Mouse (Mus musculus) stomach, embryonic 15.5 days (tissue): ENCODE results near the gene Metrn. TPM values are rescaled to one million over a fixed set of nuclear protein-coding genes. Genes with fewer than 3 reads are reported as not detected.

Source experiments
- ATAC-seq: fragments of 200-750 bp; cut with Nextera tagmentation; 2 replicates; pipeline ENCODE4 v1.8.0; 2017; ENCODE audit warnings: low read depth, moderate number of reproducible peaks, moderate TSS enrichment; ENCODE audit not compliant: insufficient read depth, low FRiP score
- H3K27ac ChIP-seq: fragments of 300-500 bp; sonication (generic); 2 replicates; pipeline ENCODE4 v1.5.1; 2015; ENCODE audit warnings: mild to moderate bottlenecking, inconsistent platforms
- H3K27me3 ChIP-seq: fragments of 300-500 bp; sonication (generic); replicated peaks from 2 replicates; pipeline ENCODE4 v1.6.1; 2015; ENCODE audit warnings: inconsistent platforms
- H3K36me3 ChIP-seq: fragments of 300-500 bp; sonication (generic); 2 replicates; pipeline ENCODE4 v1.6.1; 2015; ENCODE audit warnings: inconsistent platforms
- H3K4me1 ChIP-seq: fragments of 300-500 bp; sonication (generic); 2 replicates; pipeline ENCODE4 v1.6.1; 2015; ENCODE audit warnings: inconsistent platforms
- H3K4me2 ChIP-seq: fragments of 300-500 bp; sonication (generic); 2 replicates; pipeline ENCODE4 v1.6.1; 2015; ENCODE audit warnings: mild to moderate bottlenecking, inconsistent platforms
- H3K4me3 ChIP-seq: fragments of 300-500 bp; sonication (generic); replicated peaks from 2 replicates; pipeline ENCODE4 v1.5.1; 2015; ENCODE audit warnings: inconsistent platforms
- H3K9ac ChIP-seq: fragments of 300-500 bp; sonication (generic); 2 replicates; pipeline ENCODE4 v1.6.1; 2015; ENCODE audit warnings: inconsistent platforms
- H3K9me3 ChIP-seq: fragments of 300-500 bp; sonication (generic); 2 replicates; pipeline ENCODE4 v1.6.1; 2016; ENCODE audit warnings: inconsistent platforms
- WGBS: fragments of 180-500 bp; shearing (Covaris S2); methylation state at CpG from one replicate; pipeline ENCODE4 v1.1.7; 2015; 5-methylcytosine and 5-hydroxymethylcytosine counted together
- polyA plus RNA-seq: library from polyadenylated mRNA; unstranded; fragments of >200 nt; fragmentation: Nextera tagmentation; extraction: Ambion mirVana; gene quantifications from 2 replicates; pipeline ENCODE4 v1.2.1, GENCODE M21; 2015

Gene Metrn
- polyA plus RNA-seq, 1 experiment from 2014 or later: 46.6 TPM

DNA sequence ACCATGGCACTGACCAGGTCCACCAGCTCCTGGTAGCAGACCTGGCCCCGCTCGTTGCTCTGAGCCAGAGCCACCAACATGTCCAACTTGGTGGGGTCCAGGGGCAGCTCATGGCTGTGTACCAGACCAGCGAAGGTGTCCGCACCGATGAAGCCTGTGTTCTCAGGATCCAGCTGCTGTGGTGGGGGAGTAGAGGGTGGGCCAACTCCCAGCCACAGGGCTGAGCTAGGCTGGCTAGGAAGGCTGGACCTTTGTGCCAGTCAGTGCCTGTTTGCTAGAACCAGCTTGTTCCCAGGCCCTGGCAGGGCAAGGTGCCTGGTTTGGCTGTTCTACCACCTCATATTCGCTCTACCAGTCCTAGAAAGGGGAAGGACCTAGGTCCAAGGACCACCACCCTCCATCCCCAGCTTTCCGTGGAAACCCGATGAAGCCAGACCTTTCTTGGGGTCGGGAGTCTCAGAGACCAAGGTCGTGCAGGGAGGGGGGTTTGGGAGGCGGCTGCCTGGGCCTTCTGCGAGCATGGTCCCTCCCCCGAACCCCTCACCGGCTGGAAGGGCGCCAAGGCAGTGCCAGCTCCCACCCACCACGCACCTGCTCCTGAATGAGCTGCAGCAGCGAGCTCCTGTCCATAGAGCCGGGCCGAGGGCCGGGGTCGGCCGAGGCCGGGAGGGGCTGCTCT lies 39.6 kb upstream of the Metrn start:
- Histone ChIP-seq H3K9me3 (no peaks in the 10 kb centered on the region), H3K36me3 (peaks cover 28% of the 10 kb centered on the region), H3K4me3 (peak overlapping the region; percentile 39), H3K4me1 (peaks cover 50% of the 10 kb centered on the region), H3K27ac (peak overlapping the region; percentile 48), H3K4me2 (peak overlapping the region; percentile 81), H3K9ac (peak overlapping the region; percentile 54), H3K27me3 (no peaks in the 10 kb centered on the region)
- ATAC-seq: no peak
- WGBS: 27% methylated on average over 23 of the region's 23 CpGs

- H3K4me3 ChIP-seq: no peak overlapping the region
- peaks cover 28% of the 10 kb centered on the region for H3K36me3 ChIP-seq
- peak overlapping the region; percentile 81 for H3K4me2 ChIP-seq
Measured at GRCm38 (mm10) chr17:25835816-25836215, 38.9 kb upstream of the Metrn start.

DNA sequence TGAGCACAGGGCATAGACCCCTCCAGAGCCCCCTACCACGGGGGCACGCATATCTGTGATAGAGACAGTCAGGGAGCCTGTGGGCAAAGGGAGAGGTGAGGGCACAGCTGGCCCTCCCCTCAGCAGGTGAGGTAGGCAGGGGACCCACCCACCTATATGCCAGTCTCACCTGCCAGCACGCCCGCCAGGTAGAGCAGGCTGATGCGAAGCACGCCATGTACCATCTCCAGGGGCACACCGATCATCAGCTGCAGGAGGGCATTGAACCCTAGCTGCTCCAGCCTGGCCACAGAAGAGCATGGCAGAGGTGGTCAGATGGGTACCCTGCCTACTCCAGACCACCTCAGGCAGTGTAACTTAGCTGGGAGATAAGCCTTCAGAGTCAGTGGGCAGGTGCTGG lies 38.4 kb upstream of the Metrn start:
- peaks cover 62% of the 10 kb centered on the region for H3K4me1 ChIP-seq
- no peak for ATAC-seq
- H3K4me3 ChIP-seq: no peak overlapping the region
- H3K27ac ChIP-seq: peak overlapping the region; percentile 23
- 91% methylated on average over 7 of the region's 7 CpGs for WGBS
- peaks cover 27% of the 10 kb centered on the region for H3K36me3 ChIP-seq
- H3K9ac ChIP-seq: no peak overlapping the region
- H3K9me3 ChIP-seq: no peaks in the 10 kb centered on the region
- peak overlapping the region; percentile 81 for H3K4me2 ChIP-seq
- H3K27me3 ChIP-seq: no peaks in the 10 kb centered on the region

More at GRCm38 (mm10) chr17:25835816-25836215, 38.9 kb upstream of the Metrn start:
- Histone ChIP-seq H3K27me3 (no peaks in the 10 kb centered on the region), H3K4me1 (peaks cover 56% of the 10 kb centered on the region), H3K27ac (no peak overlapping the region; the same call in none of the 2 replicates), H3K9me3 (no peaks in the 10 kb centered on the region), H3K9ac (no peak overlapping the region)
- 90% methylated on average over 16 of the region's 16 CpGs for WGBS
- no peak for ATAC-seq

DNA sequence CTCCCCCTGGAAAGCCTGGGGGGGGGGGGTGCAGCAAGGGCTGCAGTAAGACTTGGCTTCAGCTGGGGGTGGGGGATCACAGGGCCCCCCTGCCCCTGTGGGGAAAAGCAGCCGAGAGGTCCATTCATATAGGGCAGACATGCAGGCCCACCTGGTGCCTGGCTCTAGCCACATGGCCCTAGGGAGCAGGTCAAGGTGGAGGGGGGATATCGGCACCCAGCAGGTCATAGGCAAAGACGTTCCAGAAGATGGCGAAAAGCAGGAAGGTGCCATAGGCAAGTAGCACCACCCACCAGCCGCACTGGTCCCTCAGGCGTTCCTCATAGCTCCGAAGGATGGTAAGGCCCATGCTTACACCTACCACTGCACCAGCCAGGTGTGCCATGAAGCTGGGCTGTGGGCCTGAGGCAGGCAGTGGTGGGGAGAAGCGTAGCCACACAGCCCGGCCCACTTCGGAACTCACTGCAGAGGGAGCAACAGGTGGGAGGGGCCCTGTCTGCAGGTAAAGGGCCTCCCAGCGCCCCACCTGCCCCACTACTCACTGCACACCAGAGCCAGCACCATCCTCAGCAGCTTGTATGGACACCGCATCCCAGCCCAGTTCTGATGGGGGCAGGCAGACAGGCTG lies 37.8 kb upstream of the Metrn start:
- H3K4me1 ChIP-seq: peaks cover 67% of the 10 kb centered on the region
- no peak overlapping the region for H3K27ac ChIP-seq
- peak overlapping the region; percentile 81 for H3K4me2 ChIP-seq
- peak overlapping the region; percentile 70; the same call in 1 of the 2 replicates for H3K9ac ChIP-seq
- ATAC-seq: no peak
- no peaks in the 10 kb centered on the region for H3K27me3 ChIP-seq
- 82% methylated on average over 12 of the region's 12 CpGs for WGBS
- H3K9me3 ChIP-seq: no peaks in the 10 kb centered on the region
- H3K4me3 ChIP-seq: peak overlapping the region; percentile 89
- peaks cover 23% of the 10 kb centered on the region for H3K36me3 ChIP-seq

GRCm38 (mm10) chr17:25833961-25834594 lies 37.1 kb upstream of the Metrn start:
- no peaks in the 10 kb centered on the region for H3K9me3 ChIP-seq
- peak overlapping the region; percentile 70 for H3K9ac ChIP-seq
- 15% methylated on average over 6 of the region's 6 CpGs for WGBS
- no peaks in the 10 kb centered on the region for H3K27me3 ChIP-seq
- H3K4me2 ChIP-seq: peak overlapping the region; percentile 81
- no peak for ATAC-seq
- peaks cover 17% of the 10 kb centered on the region for H3K36me3 ChIP-seq
- H3K4me1 ChIP-seq: peaks cover 73% of the 10 kb centered on the region
- peak overlapping the region; percentile 97 for H3K27ac ChIP-seq
- peak overlapping the region; percentile 89 for H3K4me3 ChIP-seq

GRCm38 (mm10) chr17:25833291-25833663 lies 36.3 kb upstream of the Metrn start, which contains the start of gene Stub1:
Gene Stub1 (minus strand): TSS chr17:25833404.
- 0% methylated on average over 24 of the region's 24 CpGs for WGBS
- peak within 1 kb of the TSS; percentile 94 for H3K9ac ChIP-seq

DNA sequence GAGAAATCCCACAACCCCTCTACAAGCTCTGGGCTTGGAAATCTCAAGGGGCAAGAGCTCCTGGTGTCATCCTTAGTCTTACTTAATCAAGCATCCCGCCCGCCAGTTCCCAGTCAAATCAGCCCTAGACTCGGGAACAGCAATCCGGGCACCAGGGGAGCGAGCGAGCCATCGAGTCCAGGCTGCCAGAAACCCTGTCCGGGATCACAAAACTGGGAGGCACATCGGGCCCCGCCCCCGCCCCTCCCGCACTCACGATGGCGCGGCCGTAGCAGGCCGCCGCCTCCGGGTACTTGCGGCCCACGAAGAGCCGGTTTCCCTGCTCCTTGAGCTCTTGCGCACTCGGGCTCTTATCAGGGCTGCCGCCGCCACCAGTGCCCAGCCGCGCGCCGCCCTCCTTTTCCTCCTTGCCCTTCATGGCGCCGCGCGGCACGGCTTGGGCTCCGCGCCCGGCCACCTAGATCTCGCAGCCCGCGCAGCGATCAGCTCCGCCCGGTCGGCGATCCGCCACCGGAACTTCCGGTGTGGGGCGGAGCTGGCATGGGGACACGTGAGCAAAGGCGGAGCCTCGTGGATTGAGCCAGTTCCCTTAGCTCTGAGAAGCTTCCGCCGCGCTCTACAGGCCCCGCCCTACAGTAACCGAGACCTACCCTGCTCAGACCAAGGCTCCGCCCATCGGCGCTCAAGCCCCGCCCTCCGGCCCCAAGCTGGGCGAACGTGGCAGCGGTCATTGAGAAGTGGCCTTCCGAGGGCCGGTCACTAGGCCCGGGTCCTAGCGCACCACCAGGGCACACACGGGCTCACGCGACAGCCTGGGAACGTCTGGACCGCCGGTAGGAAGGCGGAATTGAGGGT lies 35.7 kb upstream of the Metrn start:
- Histone ChIP-seq H3K4me1 (peaks cover 78% of the 10 kb centered on the region), H3K9ac (peak overlapping the region; percentile 94), H3K27ac (peak overlapping the region; percentile 97), H3K4me2 (peak overlapping the region; percentile 95), H3K27me3 (no peaks in the 10 kb centered on the region), H3K4me3 (peak overlapping the region; percentile 89), H3K9me3 (no peaks in the 10 kb centered on the region), H3K36me3 (peaks cover 14% of the 10 kb centered on the region)
- peak; percentile 89 for ATAC-seq
- WGBS: under 1% methylated on average over 77 of the region's 77 CpGs

More at GRCm38 (mm10) chr17:25833291-25833663, 36.3 kb upstream of the Metrn start, which contains the start of gene Stub1:
- Histone ChIP-seq H3K4me1 (peaks cover 74% of the 10 kb centered on the region), H3K27me3 (no peaks in the 10 kb centered on the region), H3K36me3 (peaks cover 13% of the 10 kb centered on the region), H3K9me3 (no peaks in the 10 kb centered on the region), H3K4me2 (peak within 1 kb of the TSS; percentile 95), H3K27ac (peak within 1 kb of the TSS; percentile 97), H3K4me3 (peak within 1 kb of the TSS; percentile 89)
- ATAC-seq: peak; percentile 61

DNA sequence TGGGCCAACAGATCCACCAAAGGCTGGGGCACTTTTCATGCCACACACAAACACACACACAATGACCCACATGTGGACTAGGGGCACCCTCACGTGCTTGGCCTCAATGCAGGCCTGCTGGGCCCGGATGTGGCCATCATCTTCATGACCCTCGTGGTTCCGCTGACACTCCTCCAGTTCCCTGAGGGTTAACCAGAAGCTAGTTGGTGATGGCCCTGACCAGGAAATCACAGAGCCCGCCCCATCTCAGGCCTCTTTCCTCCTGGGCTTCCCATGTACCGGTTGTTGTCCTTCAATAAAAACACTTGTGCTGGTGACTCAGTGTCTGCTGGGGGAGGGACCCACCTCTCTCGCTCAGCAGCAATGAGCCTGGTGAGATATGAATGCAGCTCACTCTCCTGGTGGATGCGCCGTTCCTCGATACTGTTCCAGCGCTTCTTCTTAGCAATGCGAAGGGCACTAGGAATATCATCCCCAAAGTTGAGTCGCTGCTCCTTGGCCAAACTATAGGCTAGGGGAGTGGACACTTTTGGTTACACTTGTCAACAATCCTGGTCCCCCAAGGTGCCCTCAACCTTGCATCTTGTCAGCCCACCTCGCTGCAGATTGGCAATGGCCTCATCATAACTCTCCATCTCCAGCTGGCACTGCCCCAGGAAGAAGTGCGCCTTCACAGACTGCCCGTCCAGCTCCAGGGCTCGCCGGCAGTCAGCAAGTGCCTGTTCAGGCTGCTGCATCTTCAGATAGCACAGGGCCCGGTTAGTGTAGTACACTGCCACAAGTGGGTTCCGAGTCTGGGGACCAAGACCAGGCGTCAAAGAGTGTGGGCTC lies 34.7 kb upstream of the Metrn start:
- no peak for ATAC-seq

DNA sequence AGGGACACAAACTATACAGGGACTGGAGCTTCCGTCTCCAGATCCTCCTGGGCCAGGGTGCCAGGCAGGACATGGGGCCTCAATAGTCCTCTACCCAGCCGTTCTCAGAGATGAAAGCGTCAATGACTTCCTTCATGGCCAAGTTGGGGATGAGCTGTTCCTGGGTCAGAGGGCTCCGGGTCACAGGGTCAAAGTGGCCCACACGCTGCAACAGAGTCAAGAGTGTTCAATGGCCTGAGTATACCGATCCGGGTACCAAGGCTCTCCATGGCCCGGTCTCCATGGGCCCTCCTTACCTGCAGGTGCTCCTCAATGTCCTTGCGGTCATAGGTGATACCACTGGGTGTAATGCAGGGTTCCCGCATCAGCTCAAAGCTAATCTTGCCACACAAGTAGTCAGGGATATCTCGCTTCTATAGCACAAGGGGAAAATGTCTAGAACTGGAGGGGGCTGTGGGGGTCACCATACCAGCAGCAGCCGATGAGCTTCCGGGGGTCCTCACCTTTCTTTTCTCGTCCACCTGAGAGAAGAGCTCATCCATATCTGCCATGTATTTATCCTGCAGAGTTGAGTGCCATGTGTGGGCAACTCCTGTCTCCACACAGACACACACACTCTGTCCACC lies 34.0 kb upstream of the Metrn start:
- no peaks in the 10 kb centered on the region for H3K9me3 ChIP-seq
- no peaks in the 10 kb centered on the region for H3K27me3 ChIP-seq
- no peak overlapping the region for H3K27ac ChIP-seq
- peaks cover 64% of the 10 kb centered on the region for H3K4me1 ChIP-seq
- peak overlapping the region; percentile 89; the same call in 1 of the 2 replicates for H3K4me3 ChIP-seq
- H3K36me3 ChIP-seq: peaks cover 19% of the 10 kb centered on the region
- WGBS: 83% methylated on average over 14 of the region's 14 CpGs
- peak overlapping the region; percentile 95; the same call in 1 of the 2 replicates for H3K4me2 ChIP-seq
- no peak for ATAC-seq
- no peak overlapping the region for H3K9ac ChIP-seq

More for the DNA sequence above, 34.7 kb upstream of the Metrn start:
- H3K4me1 ChIP-seq: peaks cover 71% of the 10 kb centered on the region
- no peaks in the 10 kb centered on the region for H3K27me3 ChIP-seq
- H3K9me3 ChIP-seq: no peaks in the 10 kb centered on the region
- peak overlapping the region; percentile 95 for H3K4me2 ChIP-seq
- H3K27ac ChIP-seq: peak overlapping the region; percentile 97
- peak overlapping the region; percentile 94 for H3K9ac ChIP-seq
- peaks cover 19% of the 10 kb centered on the region for H3K36me3 ChIP-seq
- 49% methylated on average over 21 of the region's 21 CpGs for WGBS
- peak overlapping the region; percentile 89 for H3K4me3 ChIP-seq

DNA sequence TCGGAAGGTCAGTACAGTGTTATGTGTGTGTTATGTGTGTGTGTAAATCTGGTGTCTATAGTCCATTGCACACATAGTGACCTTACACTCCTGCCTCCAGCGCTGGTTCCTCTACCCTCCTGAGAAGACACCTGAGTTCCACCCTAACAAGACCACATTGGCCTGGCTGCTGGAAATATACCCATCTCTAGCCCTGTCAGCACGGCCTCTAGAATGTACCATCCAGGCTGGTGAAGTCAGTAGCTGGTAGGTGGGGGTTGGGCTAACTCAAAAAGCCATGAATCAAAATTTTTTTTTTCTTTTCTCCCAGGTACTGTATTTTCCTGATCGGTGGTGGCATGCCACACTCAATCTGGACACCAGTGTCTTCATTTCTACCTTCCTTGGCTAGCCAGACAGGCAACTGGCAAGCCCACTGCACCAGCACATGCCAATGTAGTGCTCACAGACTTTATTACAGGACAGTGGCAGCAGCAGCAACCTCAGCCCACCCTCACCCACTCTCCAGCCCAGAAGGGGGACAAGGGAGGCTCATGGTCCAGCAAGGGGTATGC lies 33.3 kb upstream of the Metrn start:
- H3K36me3 ChIP-seq: peaks cover 19% of the 10 kb centered on the region
- peak overlapping the region; percentile 89; the same call in 1 of the 2 replicates for H3K4me3 ChIP-seq
- WGBS: 80% methylated on average over 4 of the region's 4 CpGs
- H3K4me2 ChIP-seq: peak overlapping the region; percentile 95
- no peaks in the 10 kb centered on the region for H3K9me3 ChIP-seq
- H3K27ac ChIP-seq: peak overlapping the region; percentile 91; the same call in 1 of the 2 replicates
- H3K4me1 ChIP-seq: peaks cover 61% of the 10 kb centered on the region
- H3K9ac ChIP-seq: no peak overlapping the region
- H3K27me3 ChIP-seq: no peaks in the 10 kb centered on the region
- ATAC-seq: no peak
